Mouse (Mus musculus) left cerebral cortex, adult 2 months (tissue): Measurements from ENCODE around the gene Atpaf2. TPM values are rescaled to one million over a fixed set of nuclear protein-coding genes. Genes with fewer than 3 reads are reported as not detected.

Experiments
- DNase-seq, 2 experiments: peaks; one replicate each; pipeline ENCODE4 v3.0.0; 2021 to 2022; ENCODE audit warnings: low spot score in 2 of 2, mixed read lengths in 1 of 2; ENCODE audit errors: extremely low spot score in 1 of 2
- H3K27ac ChIP-seq: fragments of 200-600 bp; 2 replicates; pipeline ENCODE4 v1.8.1; 2022
- H3K4me3 ChIP-seq: fragments of 200-600 bp; 2 replicates; pipeline ENCODE4 v1.8.1; 2022
- CTCF ChIP-seq: fragments of 200-600 bp; IDR thresholded peaks from 2 replicates; pipeline ENCODE4 v1.8.1; 2022; ENCODE audit warnings: antibody characterized with exemption, mild to moderate bottlenecking, moderate library complexity
- intact Hi-C: fragments of 180-260 bp; cut with DNase I; formaldehyde crosslinking; loops from one replicate; pipeline ENCODE4 v1.15.1; 2025
- total RNA-seq, 2 experiments: library from RNA; stranded (reverse); gene quantifications; 2 replicates each; pipeline ENCODE4 v1.2.3; 2021

The Atpaf2 gene
- total RNA-seq, 2 experiments from 2014 or later = 24.6 to 32.7 TPM

GRCm38 (mm10) chr11:60427628-60428027 is 9.4 kb upstream of the Atpaf2 start:
- no peak for DNase-seq
- H3K4me3 ChIP-seq = no peak overlapping the region
- H3K27ac ChIP-seq = no peak overlapping the region
- intact Hi-C loops = no loop called here
- no peak for TF ChIP-seq CTCF

GRCm38 (mm10) chr11:60426417-60426816 is 8.2 kb upstream of the Atpaf2 start:
- intact Hi-C loops = no loop called here
- DNase-seq = no peak
- Histone ChIP-seq H3K27ac (no peak overlapping the region), H3K4me3 (no peak overlapping the region)
- no peak for TF ChIP-seq CTCF

GRCm38 (mm10) chr11:60423006-60423405 is 4.7 kb upstream of the Atpaf2 start:
- DNase-seq = no peak
- no peak overlapping the region for H3K4me3 ChIP-seq
- no peak for TF ChIP-seq CTCF
- H3K27ac ChIP-seq = no peak overlapping the region
- intact Hi-C loops = no loop called here

GRCm38 (mm10) chr11:60422046-60422668 is 3.9 kb upstream of the Atpaf2 start:
- TF ChIP-seq CTCF = no peak; the same call in 1 of the 2 replicates
- Histone ChIP-seq H3K27ac (no peak overlapping the region), H3K4me3 (no peak overlapping the region)
- intact Hi-C loops = no loop called here
- no peak for DNase-seq

- no peak overlapping the region for H3K27ac ChIP-seq
- DNase-seq = no peak
- intact Hi-C loops = loop anchor here (5.0 kb wide), 1 partner anchor 311 kb away; the partner anchor contains the start of gene Rai1
- H3K4me3 ChIP-seq = peak overlapping the region; percentile 96
- no peak for TF ChIP-seq CTCF
Observed at GRCm38 (mm10) chr11:60418473-60418803, 181 bp upstream of the Atpaf2 start.

- DNase-seq = peak; percentile 99
- Histone ChIP-seq H3K27ac (peak within 1 kb of the TSS; percentile 86), H3K4me3 (peak within 1 kb of the TSS; percentile 96)
- intact Hi-C loops = loop anchor here (2.0 to 5.0 kb wide), 2 partner anchors 120 to 310 kb away; partner anchors contain the start of genes Alkbh5 and Rai1
- TF ChIP-seq CTCF = no peak
Observed at GRCm38 (mm10) chr11:60416963-60417716, 1.1 kb downstream of the Atpaf2 start, which contains the start of gene Gid4. TSS of gene Gid4 (plus strand) at chr11:60417145.

- intact Hi-C loops = loop anchor here (2.0 to 5.0 kb wide), 2 partner anchors 120 to 309 kb away; partner anchors contain the start of genes Alkbh5 and Rai1
- H3K27ac ChIP-seq = peak overlapping the region; percentile 69
- peak overlapping the region; percentile 96 for H3K4me3 ChIP-seq
- TF ChIP-seq CTCF = no peak
- no peak for DNase-seq
Observed at GRCm38 (mm10) chr11:60416590-60416962, 1.7 kb downstream of the Atpaf2 start.

- DNase-seq = no peak
- intact Hi-C loops = loop anchor here (2.0 to 5.0 kb wide), 4 partner anchors 60 to 212 kb away; partner anchors contain the start of genes Drc3 and Tom1l2
- Histone ChIP-seq H3K27ac (no peak overlapping the region), H3K4me3 (no peak overlapping the region)
- TF ChIP-seq CTCF = no peak
Observed at GRCm38 (mm10) chr11:60412921-60413320, 5.3 kb downstream of the Atpaf2 start.

- Histone ChIP-seq H3K27ac (no peak overlapping the region), H3K4me3 (no peak overlapping the region)
- peak; percentile 50 to 56 for DNase-seq
- intact Hi-C loops = loop anchor here (2.0 to 5.0 kb wide), 4 partner anchors 59 to 211 kb away; partner anchors contain the start of genes Drc3 and Tom1l2
- peak; percentile 80 for TF ChIP-seq CTCF
Observed at GRCm38 (mm10) chr11:60412173-60412572, 6.1 kb downstream of the Atpaf2 start.

- no peak for DNase-seq
- Histone ChIP-seq H3K27ac (no peak overlapping the region), H3K4me3 (no peak overlapping the region)
- intact Hi-C loops = no loop called here
- no peak for TF ChIP-seq CTCF
Observed at GRCm38 (mm10) chr11:60406606-60407005, 11.7 kb downstream of the Atpaf2 start.

GRCm38 (mm10) chr11:60397172-60397571 is 21.1 kb downstream of the Atpaf2 start:
- intact Hi-C loops = loop anchor here (1.0 kb wide), 1 partner anchor 12 kb away; no protein-coding TSS in a partner anchor
- DNase-seq = peak in 1 of 2 experiments; percentile 61
- no peak for TF ChIP-seq CTCF
- peak overlapping the region; percentile 73 for H3K27ac ChIP-seq
- no peak overlapping the region for H3K4me3 ChIP-seq

GRCm38 (mm10) chr11:60396546-60396945 is 21.7 kb downstream of the Atpaf2 start:
- intact Hi-C loops = no loop called here
- DNase-seq = peak in 1 of 2 experiments; percentile 29
- TF ChIP-seq CTCF = no peak
- peak overlapping the region; percentile 73 for H3K27ac ChIP-seq
- no peak overlapping the region for H3K4me3 ChIP-seq
